Mouse (Mus musculus): Measurements from ENCODE around the gene Chn2. TPM values are rescaled to one million over a fixed set of nuclear protein-coding genes. Genes with fewer than 3 reads are reported as not detected.

The Chn2 gene
- polyA plus RNA-seq, 1 experiment from 2014 or later = 9.8 TPM

DNA sequence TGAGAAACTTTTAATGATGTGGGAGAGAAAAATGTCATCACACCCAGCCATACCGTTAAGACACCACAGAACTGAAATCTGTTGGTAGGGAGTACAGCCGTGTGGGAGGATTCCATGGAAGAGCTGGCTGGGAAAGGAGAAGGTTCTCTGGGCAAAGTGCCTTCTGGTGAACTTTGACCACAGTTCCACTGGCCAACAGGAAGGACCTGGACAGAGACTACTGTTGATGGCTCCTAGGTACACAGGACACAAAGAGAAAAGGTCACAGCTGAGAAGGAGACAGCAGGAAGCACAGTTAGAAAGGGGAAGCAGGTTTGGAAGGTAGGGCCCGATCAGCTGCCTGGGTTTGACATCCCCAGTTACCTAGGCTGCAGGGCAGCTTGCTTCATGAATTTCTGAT is 3.8 kb upstream of the Chn2 start:
- no peaks in the 10 kb centered on the region for H3K36me3 ChIP-seq (ENCODE audit: control insufficient read depth, insufficient read depth, low read length)
- no peak overlapping the region for H3K4me2 ChIP-seq (ENCODE audit: low read depth, severe bottlenecking)
- no peaks in the 10 kb centered on the region for H3K9me3 ChIP-seq (ENCODE audit: control insufficient read depth, low read length)
- H3K9ac ChIP-seq (ENCODE audit: low read length) = no peak overlapping the region
- ATAC-seq (ENCODE audit: insufficient number of reproducible peaks, low FRiP score, low TSS enrichment, low read depth) = no peak
- WGBS = 72% methylated on average over 3 of the region's 3 CpGs
- H3K4me3 ChIP-seq (ENCODE audit: low read depth, low read length) = no peak overlapping the region
- no peaks in the 10 kb centered on the region for H3K4me1 ChIP-seq (ENCODE audit: control insufficient read depth, insufficient read depth, low read length)
- no peak for DNase-seq (ENCODE audit: low spot score)
- 0 out of 2 replicates have a peak, but pooled peaks cover 2% of the 10 kb centered on the region for H3K27me3 ChIP-seq (ENCODE audit: control insufficient read depth, insufficient read depth, low read length)
- no peak overlapping the region for H3K27ac ChIP-seq (replicated peaks; ENCODE audit: low read depth, low read length)

GRCm38 (mm10) chr6:54038866-54039265 is 488 bp upstream of the Chn2 start:
- peak; percentile 41 for DNase-seq (ENCODE audit: low spot score)
- 0 out of 2 replicates have a peak, but pooled peaks cover 4% of the 10 kb centered on the region for H3K27me3 ChIP-seq (ENCODE audit: control insufficient read depth, insufficient read depth, low read length)
- no peak for ATAC-seq (ENCODE audit: insufficient number of reproducible peaks, low FRiP score, low TSS enrichment, low read depth)
- WGBS = 11% methylated on average over 10 of the region's 10 CpGs
- H3K4me2 ChIP-seq (ENCODE audit: low read depth, severe bottlenecking) = peak overlapping the region; percentile 96
- H3K9ac ChIP-seq (ENCODE audit: low read length) = peak overlapping the region; percentile 83
- no peak overlapping the region for H3K27ac ChIP-seq (replicated peaks; ENCODE audit: low read depth, low read length)
- H3K4me3 ChIP-seq (ENCODE audit: low read depth, low read length) = peak overlapping the region; percentile 52
- no peaks in the 10 kb centered on the region for H3K36me3 ChIP-seq (ENCODE audit: control insufficient read depth, insufficient read depth, low read length)
- no peaks in the 10 kb centered on the region for H3K9me3 ChIP-seq (ENCODE audit: control insufficient read depth, low read length)
- peaks cover 7% of the 10 kb centered on the region for H3K4me1 ChIP-seq (ENCODE audit: control insufficient read depth, insufficient read depth, low read length)

DNA sequence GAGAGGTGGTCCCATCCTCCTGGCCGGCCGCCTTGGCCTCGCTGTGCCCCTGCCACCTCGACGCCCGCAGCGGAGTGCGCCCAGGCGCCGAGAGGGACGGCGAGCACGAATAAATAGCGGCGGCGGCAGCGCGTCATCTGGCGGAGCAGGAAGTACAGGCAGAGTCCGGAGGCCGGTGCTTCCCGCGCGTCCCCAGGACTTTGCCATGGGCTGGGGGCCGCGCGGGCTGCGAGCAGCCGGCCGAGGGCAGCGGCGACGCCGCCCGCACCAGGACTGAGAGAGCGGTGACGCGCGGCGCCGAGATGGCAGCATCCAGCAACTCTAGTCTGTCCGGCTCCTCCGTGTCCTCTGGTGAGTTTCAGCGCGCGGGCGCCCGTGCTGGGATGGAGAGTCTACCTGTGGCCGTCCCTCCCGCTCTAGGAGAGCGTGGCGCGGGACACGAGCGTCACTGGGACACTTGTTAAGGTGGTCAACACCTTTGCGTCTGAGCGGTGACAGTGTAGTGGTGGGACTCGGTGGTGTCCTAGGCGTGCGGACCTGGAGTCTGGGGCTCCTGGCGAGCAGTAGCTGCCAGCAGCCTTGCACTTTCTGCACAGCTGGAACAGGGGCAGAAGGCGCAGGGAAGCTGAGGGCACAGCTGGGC is 572 bp downstream of the Chn2 start:
- under 1% methylated on average over 60 of the region's 62 CpGs for WGBS
- H3K27me3 ChIP-seq (ENCODE audit: control insufficient read depth, insufficient read depth, low read length) = 0 out of 2 replicates have a peak, but pooled peaks cover 4% of the 10 kb centered on the region
- peak; percentile 79 for ATAC-seq (ENCODE audit: insufficient number of reproducible peaks, low FRiP score, low TSS enrichment, low read depth)

GRCm38 (mm10) chr6:54040448-54040844 is 1.1 kb downstream of the Chn2 start:
- no peaks in the 10 kb centered on the region for H3K9me3 ChIP-seq (ENCODE audit: control insufficient read depth, low read length)
- H3K27me3 ChIP-seq (ENCODE audit: control insufficient read depth, insufficient read depth, low read length) = 0 out of 2 replicates have a peak, but pooled peaks cover 4% of the 10 kb centered on the region
- peak overlapping the region; percentile 96 for H3K4me2 ChIP-seq (ENCODE audit: low read depth, severe bottlenecking)
- WGBS = 19% methylated on average over 9 of the region's 9 CpGs
- H3K4me3 ChIP-seq (ENCODE audit: low read depth, low read length) = peak overlapping the region; percentile 52
- H3K36me3 ChIP-seq (ENCODE audit: control insufficient read depth, insufficient read depth, low read length) = no peaks in the 10 kb centered on the region
- H3K9ac ChIP-seq (ENCODE audit: low read length) = peak overlapping the region; percentile 83
- peaks cover 7% of the 10 kb centered on the region for H3K4me1 ChIP-seq (ENCODE audit: control insufficient read depth, insufficient read depth, low read length)
- ATAC-seq (ENCODE audit: insufficient number of reproducible peaks, low FRiP score, low TSS enrichment, low read depth) (no peak), DNase-seq (ENCODE audit: low spot score) (no peak)
- H3K27ac ChIP-seq (replicated peaks; ENCODE audit: low read depth, low read length) = no peak overlapping the region

More for the DNA sequence above, 572 bp downstream of the Chn2 start:
- H3K4me1 ChIP-seq (ENCODE audit: control insufficient read depth, insufficient read depth, low read length) = peaks cover 7% of the 10 kb centered on the region
- peak overlapping the region; percentile 52 for H3K4me3 ChIP-seq (ENCODE audit: low read depth, low read length)
- H3K36me3 ChIP-seq (ENCODE audit: control insufficient read depth, insufficient read depth, low read length) = no peaks in the 10 kb centered on the region
- no peaks in the 10 kb centered on the region for H3K9me3 ChIP-seq (ENCODE audit: control insufficient read depth, low read length)
- H3K27ac ChIP-seq (replicated peaks; ENCODE audit: low read depth, low read length) = peak overlapping the region; percentile 30; the same call in 1 of the 2 replicates
- peak; percentile 81 for DNase-seq (ENCODE audit: low spot score)
- H3K9ac ChIP-seq (ENCODE audit: low read length) = peak overlapping the region; percentile 83
- H3K4me2 ChIP-seq (ENCODE audit: low read depth, severe bottlenecking) = peak overlapping the region; percentile 96

- peak overlapping the region; percentile 27; the same call in 1 of the 2 replicates for H3K4me2 ChIP-seq (ENCODE audit: low read depth, severe bottlenecking)
- WGBS = 14% methylated on average over 13 of the region's 13 CpGs
- no peak overlapping the region for H3K4me3 ChIP-seq (ENCODE audit: low read depth, low read length)
- H3K4me1 ChIP-seq (ENCODE audit: control insufficient read depth, insufficient read depth, low read length) = peaks cover 7% of the 10 kb centered on the region
- no peak overlapping the region for H3K27ac ChIP-seq (replicated peaks; ENCODE audit: low read depth, low read length)
- DNase-seq (ENCODE audit: low spot score) (no peak), ATAC-seq (ENCODE audit: insufficient number of reproducible peaks, low FRiP score, low TSS enrichment, low read depth) (no peak)
- 0 out of 2 replicates have a peak, but pooled peaks cover 4% of the 10 kb centered on the region for H3K27me3 ChIP-seq (ENCODE audit: control insufficient read depth, insufficient read depth, low read length)
- H3K9me3 ChIP-seq (ENCODE audit: control insufficient read depth, low read length) = no peaks in the 10 kb centered on the region
- H3K36me3 ChIP-seq (ENCODE audit: control insufficient read depth, insufficient read depth, low read length) = no peaks in the 10 kb centered on the region
- no peak overlapping the region for H3K9ac ChIP-seq (ENCODE audit: low read length)
Measured at GRCm38 (mm10) chr6:54041386-54042043, 2.2 kb downstream of the Chn2 start.

- Histone ChIP-seq H3K9ac (ENCODE audit: low read length) (no peak overlapping the region), H3K4me2 (ENCODE audit: low read depth, severe bottlenecking) (no peak overlapping the region; the same call in 1 of the 2 replicates), H3K9me3 (ENCODE audit: control insufficient read depth, low read length) (no peaks in the 10 kb centered on the region), H3K4me3 (ENCODE audit: low read depth, low read length) (no peak overlapping the region), H3K4me1 (ENCODE audit: control insufficient read depth, insufficient read depth, low read length) (peaks cover 7% of the 10 kb centered on the region), H3K36me3 (ENCODE audit: control insufficient read depth, insufficient read depth, low read length) (no peaks in the 10 kb centered on the region), H3K27ac (replicated peaks; ENCODE audit: low read depth, low read length) (no peak overlapping the region), H3K27me3 (ENCODE audit: control insufficient read depth, insufficient read depth, low read length) (0 out of 2 replicates have a peak, but pooled peaks cover 4% of the 10 kb centered on the region)
- ATAC-seq (ENCODE audit: insufficient number of reproducible peaks, low FRiP score, low TSS enrichment, low read depth) = no peak
- WGBS = 73% methylated on average over 1 of the region's 1 CpGs
- no peak for DNase-seq (ENCODE audit: low spot score)
Measured at GRCm38 (mm10) chr6:54042142-54042541, 2.8 kb downstream of the Chn2 start.

GRCm38 (mm10) chr6:54043536-54043935 is 4.2 kb downstream of the Chn2 start:
- Histone ChIP-seq H3K4me1 (ENCODE audit: control insufficient read depth, insufficient read depth, low read length) (peaks cover 7% of the 10 kb centered on the region), H3K36me3 (ENCODE audit: control insufficient read depth, insufficient read depth, low read length) (no peaks in the 10 kb centered on the region), H3K27ac (replicated peaks; ENCODE audit: low read depth, low read length) (no peak overlapping the region), H3K4me3 (ENCODE audit: low read depth, low read length) (no peak overlapping the region), H3K9me3 (ENCODE audit: control insufficient read depth, low read length) (no peaks in the 10 kb centered on the region), H3K9ac (ENCODE audit: low read length) (no peak overlapping the region), H3K4me2 (ENCODE audit: low read depth, severe bottlenecking) (no peak overlapping the region), H3K27me3 (ENCODE audit: control insufficient read depth, insufficient read depth, low read length) (0 out of 2 replicates have a peak, but pooled peaks cover 4% of the 10 kb centered on the region)
- WGBS = 89% methylated on average over 5 of the region's 5 CpGs
- DNase-seq (ENCODE audit: low spot score) (no peak), ATAC-seq (ENCODE audit: insufficient number of reproducible peaks, low FRiP score, low TSS enrichment, low read depth) (no peak)

DNA sequence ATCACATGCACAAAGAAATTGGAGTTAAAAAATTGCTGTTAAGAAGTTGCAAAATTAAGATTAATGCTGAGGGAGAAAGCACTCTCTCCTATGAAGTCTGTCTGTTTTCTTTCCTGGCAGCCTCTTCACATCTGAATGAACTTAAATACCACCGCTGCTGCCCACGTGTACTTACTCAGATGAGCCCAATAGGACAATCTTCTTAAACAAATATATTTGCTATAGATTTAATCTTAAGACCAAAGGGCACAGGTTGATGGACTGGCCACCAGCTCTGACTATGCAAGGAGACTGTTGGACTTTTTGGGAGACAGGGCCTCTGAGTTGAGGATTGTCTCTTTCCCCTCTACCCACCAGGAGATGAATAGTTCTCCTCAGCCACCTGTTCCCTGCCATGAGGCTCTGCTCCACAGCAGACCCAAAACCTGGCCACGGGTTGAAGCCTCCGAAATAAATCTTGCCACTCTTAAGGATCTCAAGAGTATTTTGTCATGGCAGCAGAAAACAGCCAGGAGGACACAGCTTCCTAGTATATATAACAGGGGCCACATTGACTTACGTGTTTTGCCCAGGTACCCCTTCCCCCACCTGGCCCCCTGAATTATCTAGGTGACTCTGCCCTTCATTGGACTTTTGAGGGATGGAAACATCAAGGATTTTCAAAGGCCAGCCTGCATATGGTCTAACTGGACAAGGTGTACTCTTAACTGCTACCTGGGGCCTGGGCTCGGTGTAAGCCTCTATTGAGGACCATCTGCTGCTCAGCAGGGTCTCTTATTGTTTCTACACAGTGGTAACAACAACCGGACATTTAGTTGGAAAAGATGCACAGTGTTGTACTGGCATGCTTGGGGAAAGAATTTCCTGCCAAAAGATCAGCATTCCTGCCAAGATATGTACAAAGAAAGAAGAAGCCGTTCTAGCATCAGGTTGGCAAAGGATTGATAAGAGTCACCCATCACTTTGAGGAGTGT is 6.7 kb downstream of the Chn2 start:
- H3K4me3 ChIP-seq (ENCODE audit: low read depth, low read length) = no peak overlapping the region
- H3K4me2 ChIP-seq (ENCODE audit: low read depth, severe bottlenecking) = no peak overlapping the region
- peaks cover 4% of the 10 kb centered on the region for H3K4me1 ChIP-seq (ENCODE audit: control insufficient read depth, insufficient read depth, low read length)
- no peak overlapping the region for H3K27ac ChIP-seq (replicated peaks; ENCODE audit: low read depth, low read length)
- no peak for DNase-seq (ENCODE audit: low spot score)
- no peaks in the 10 kb centered on the region for H3K9me3 ChIP-seq (ENCODE audit: control insufficient read depth, low read length)
- WGBS = 86% methylated on average over 8 of the region's 8 CpGs
- ATAC-seq (ENCODE audit: insufficient number of reproducible peaks, low FRiP score, low TSS enrichment, low read depth) = no peak
- no peak overlapping the region for H3K9ac ChIP-seq (ENCODE audit: low read length)
- H3K36me3 ChIP-seq (ENCODE audit: control insufficient read depth, insufficient read depth, low read length) = no peaks in the 10 kb centered on the region
- 0 out of 2 replicates have a peak, but pooled peaks cover 2% of the 10 kb centered on the region for H3K27me3 ChIP-seq (ENCODE audit: control insufficient read depth, insufficient read depth, low read length)

All from limb, embryonic 11.5 days (tissue).